Mouse (Mus musculus) hindbrain, embryonic 16.5 days (tissue): Measurements from ENCODE around the gene Kif19a. TPM values are rescaled to one million over a fixed set of nuclear protein-coding genes. Genes with fewer than 3 reads are reported as not detected.

Experiments used
- ATAC-seq: fragments of 200-750 bp; cut with Nextera tagmentation; 2 replicates; pipeline ENCODE4 v1.8.0; 2017; ENCODE audit warnings: moderate TSS enrichment, moderate library complexity
- H3K27ac ChIP-seq: fragments of 300-500 bp; sonication (generic); 2 replicates; pipeline ENCODE4 v1.5.1; 2014; ENCODE audit warnings: low read depth, mild to moderate bottlenecking, control low read depth, low read length, moderate library complexity
- H3K27me3 ChIP-seq: fragments of 300-500 bp; sonication (generic); replicated peaks from 2 replicates; pipeline ENCODE4 v1.6.1; 2014; ENCODE audit warnings: low read length; ENCODE audit not compliant: control insufficient read depth, insufficient read depth
- H3K36me3 ChIP-seq: fragments of 300-500 bp; sonication (generic); 2 replicates; pipeline ENCODE4 v1.6.1; 2014; ENCODE audit warnings: mild to moderate bottlenecking, low read length, moderate library complexity, mixed read lengths; ENCODE audit not compliant: control insufficient read depth, insufficient read depth
- H3K4me1 ChIP-seq: fragments of 300-500 bp; sonication (generic); 2 replicates; pipeline ENCODE4 v1.6.1; 2014; ENCODE audit warnings: low read depth, low read length; ENCODE audit not compliant: control insufficient read depth, insufficient read depth
- H3K4me2 ChIP-seq: fragments of 300-500 bp; sonication (generic); 2 replicates; pipeline ENCODE4 v1.6.1; 2014; ENCODE audit warnings: mild to moderate bottlenecking, low read length, control low read depth, moderate library complexity
- H3K4me3 ChIP-seq: fragments of 300-500 bp; sonication (generic); 2 replicates; pipeline ENCODE4 v1.5.1; 2014; ENCODE audit warnings: mild to moderate bottlenecking, low read length, control low read depth, moderate library complexity
- H3K9ac ChIP-seq: fragments of 300-500 bp; sonication (generic); 2 replicates; pipeline ENCODE4 v1.6.1; 2014; ENCODE audit warnings: low read depth, mild to moderate bottlenecking, control low read depth, low read length, moderate library complexity
- H3K9me3 ChIP-seq: fragments of 300-500 bp; sonication (generic); 2 replicates; pipeline ENCODE4 v1.6.1; 2014; ENCODE audit warnings: mild to moderate bottlenecking, low read length, moderate library complexity; ENCODE audit not compliant: control insufficient read depth
- WGBS: fragments of 180-500 bp; shearing (Covaris S2); extraction: QIAGEN DNeasy Blood & Tissue Kit; methylation state at CpG from one replicate; pipeline ENCODE4 v1.1.7; 2014; 5-methylcytosine and 5-hydroxymethylcytosine counted together
- polyA plus RNA-seq: library from polyadenylated mRNA; unstranded; fragments of >200 nt; fragmentation: Nextera tagmentation; extraction: Ambion mirVana; gene quantifications from 2 replicates; pipeline ENCODE4 v1.2.1, GENCODE M21; 2015

Kif19a gene
- polyA plus RNA-seq, 1 experiment from 2014 or later = 0.69 TPM

- no peak for ATAC-seq
- Histone ChIP-seq H3K4me3 (no peak overlapping the region), H3K9me3 (no peaks in the 10 kb centered on the region), H3K36me3 (no peaks in the 10 kb centered on the region), H3K4me2 (no peak overlapping the region), H3K9ac (no peak overlapping the region), H3K27me3 (no peaks in the 10 kb centered on the region), H3K27ac (no peak overlapping the region), H3K4me1 (no peaks in the 10 kb centered on the region)
- 30% methylated on average over 4 of the region's 4 CpGs for WGBS
These were observed 45.2 kb downstream of the Kif19a start for GRCm38 (mm10) chr11:114810344-114810743.

GRCm38 (mm10) chr11:114812731-114813240 lies 47.6 kb downstream of the Kif19a start:
- Histone ChIP-seq H3K4me1 (no peaks in the 10 kb centered on the region), H3K27ac (no peak overlapping the region), H3K27me3 (no peaks in the 10 kb centered on the region), H3K36me3 (no peaks in the 10 kb centered on the region), H3K4me2 (no peak overlapping the region), H3K4me3 (no peak overlapping the region), H3K9ac (no peak overlapping the region), H3K9me3 (no peaks in the 10 kb centered on the region)
- peak; percentile 76 for ATAC-seq
- WGBS = 16% methylated on average over 6 of the region's 6 CpGs

- ATAC-seq = no peak
- WGBS = 71% methylated on average over 11 of the region's 11 CpGs
- Histone ChIP-seq H3K27ac (no peak overlapping the region), H3K4me3 (no peak overlapping the region), H3K27me3 (no peaks in the 10 kb centered on the region), H3K9me3 (no peaks in the 10 kb centered on the region), H3K4me1 (peaks cover 4% of the 10 kb centered on the region), H3K36me3 (no peaks in the 10 kb centered on the region), H3K4me2 (no peak overlapping the region), H3K9ac (no peak overlapping the region)
These were observed 49.8 kb downstream of the Kif19a start for GRCm38 (mm10) chr11:114814873-114815592.

DNA sequence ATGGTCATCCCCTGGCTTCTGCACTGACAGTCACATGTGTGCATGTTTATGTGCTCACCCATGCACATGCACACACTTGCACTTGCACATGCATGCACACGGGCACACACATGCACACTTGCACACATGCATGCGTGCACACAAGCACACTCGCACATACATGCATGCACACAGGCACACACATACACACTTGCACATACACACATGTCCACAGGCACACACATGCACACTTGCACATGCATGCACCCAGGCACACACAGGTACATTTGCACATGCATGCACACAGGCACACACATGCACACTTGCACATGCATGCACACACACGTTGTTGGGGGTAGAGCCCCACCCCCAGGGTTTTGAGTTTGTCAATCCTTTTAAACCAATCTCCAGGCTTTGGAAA lies 51.7 kb downstream of the Kif19a start:
- Histone ChIP-seq H3K27ac (no peak overlapping the region), H3K9me3 (no peaks in the 10 kb centered on the region), H3K4me3 (no peak overlapping the region), H3K9ac (no peak overlapping the region), H3K4me1 (peaks cover 4% of the 10 kb centered on the region), H3K27me3 (no peaks in the 10 kb centered on the region), H3K4me2 (no peak overlapping the region), H3K36me3 (no peaks in the 10 kb centered on the region)
- WGBS = 96% methylated on average over 4 of the region's 4 CpGs
- ATAC-seq = no peak

- Histone ChIP-seq H3K4me1 (peaks cover 13% of the 10 kb centered on the region), H3K36me3 (no peaks in the 10 kb centered on the region), H3K27me3 (no peaks in the 10 kb centered on the region), H3K9ac (no peak overlapping the region), H3K9me3 (no peaks in the 10 kb centered on the region), H3K4me2 (no peak overlapping the region), H3K27ac (no peak overlapping the region), H3K4me3 (no peak overlapping the region)
- ATAC-seq = no peak
- 98% methylated on average over 7 of the region's 7 CpGs for WGBS
These were observed 53.0 kb downstream of the Kif19a start for GRCm38 (mm10) chr11:114818185-114818584.

- Histone ChIP-seq H3K4me2 (no peak overlapping the region), H3K9ac (peak overlapping the region; percentile 12; the same call in 1 of the 2 replicates), H3K36me3 (no peaks in the 10 kb centered on the region), H3K4me3 (no peak overlapping the region), H3K27ac (no peak overlapping the region), H3K4me1 (peaks cover 17% of the 10 kb centered on the region), H3K9me3 (no peaks in the 10 kb centered on the region), H3K27me3 (no peaks in the 10 kb centered on the region)
- no peak for ATAC-seq
- WGBS = 24% methylated on average over 2 of the region's 2 CpGs
These were observed 53.9 kb downstream of the Kif19a start for GRCm38 (mm10) chr11:114819110-114819509.

DNA sequence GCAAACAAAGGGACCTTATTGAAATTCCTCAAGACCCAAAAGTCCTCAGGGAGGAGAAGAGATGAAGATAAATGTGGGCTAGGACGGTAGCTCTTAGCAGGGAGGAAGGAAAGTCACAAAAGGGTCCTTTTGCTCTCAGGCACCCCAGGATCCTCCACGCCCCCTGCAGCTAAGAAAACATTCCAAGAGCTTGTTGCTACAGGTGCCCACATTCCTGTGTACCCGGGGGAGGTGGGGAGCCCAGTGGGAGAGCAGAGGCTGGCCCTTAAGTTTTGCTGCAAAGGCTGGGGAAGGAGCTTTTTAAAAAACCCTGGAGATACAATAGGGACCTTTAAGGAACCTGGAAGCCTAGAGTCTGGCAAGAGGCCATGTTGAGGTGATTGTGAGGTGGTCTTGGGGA lies 55.3 kb downstream of the Kif19a start:
- H3K4me3 ChIP-seq = no peak overlapping the region
- H3K9ac ChIP-seq = no peak overlapping the region
- WGBS = 32% methylated on average over 3 of the region's 3 CpGs
- no peak overlapping the region for H3K27ac ChIP-seq
- no peak for ATAC-seq
- no peaks in the 10 kb centered on the region for H3K9me3 ChIP-seq
- H3K4me2 ChIP-seq = no peak overlapping the region
- no peaks in the 10 kb centered on the region for H3K27me3 ChIP-seq
- H3K4me1 ChIP-seq = peaks cover 17% of the 10 kb centered on the region
- H3K36me3 ChIP-seq = no peaks in the 10 kb centered on the region

- Histone ChIP-seq H3K4me2 (no peak overlapping the region), H3K4me3 (no peak overlapping the region), H3K36me3 (no peaks in the 10 kb centered on the region), H3K27me3 (no peaks in the 10 kb centered on the region), H3K9me3 (no peaks in the 10 kb centered on the region), H3K9ac (no peak overlapping the region), H3K27ac (no peak overlapping the region), H3K4me1 (peaks cover 17% of the 10 kb centered on the region)
- WGBS = 59% methylated on average over 1 of the region's 1 CpGs
- no peak for ATAC-seq
These were observed 56.1 kb downstream of the Kif19a start for GRCm38 (mm10) chr11:114821325-114821724.

GRCm38 (mm10) chr11:114822727-114823126 lies 57.5 kb downstream of the Kif19a start:
- no peaks in the 10 kb centered on the region for H3K27me3 ChIP-seq
- 36% methylated on average over 12 of the region's 12 CpGs for WGBS
- H3K4me2 ChIP-seq = peak overlapping the region; percentile 22
- ATAC-seq = peak; percentile 69
- no peak overlapping the region for H3K9ac ChIP-seq
- H3K36me3 ChIP-seq = no peaks in the 10 kb centered on the region
- H3K4me1 ChIP-seq = peaks cover 17% of the 10 kb centered on the region
- no peak overlapping the region for H3K4me3 ChIP-seq
- no peaks in the 10 kb centered on the region for H3K9me3 ChIP-seq
- H3K27ac ChIP-seq = peak overlapping the region; percentile 64
